17 mouse cellular contexts compared by ENCODE assay signal in the genomic region with DNA sequence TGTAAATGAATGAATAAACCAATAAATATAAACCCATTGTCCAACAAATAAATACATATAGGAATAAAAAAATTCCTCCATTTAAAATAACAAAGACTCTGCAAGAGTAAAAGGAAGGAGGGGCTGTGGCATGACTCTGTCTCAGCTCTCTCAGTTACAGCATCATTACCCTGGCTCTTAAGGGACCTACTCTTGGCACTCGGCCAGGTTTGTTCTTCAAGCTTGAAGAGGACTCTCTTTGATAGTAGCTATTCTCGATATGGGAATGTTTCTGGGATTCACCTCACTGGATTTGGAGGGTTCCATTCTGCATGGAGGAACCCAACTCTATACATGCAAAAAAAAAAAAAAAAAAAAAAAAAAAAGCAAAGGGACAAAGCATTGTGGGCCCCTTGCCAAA. TPM values are rescaled to one million over a fixed set of nuclear protein-coding genes. Genes with fewer than 3 reads are reported as not detected.
DNase-seq lines count a peak whose midpoint lies in the region; ATAC-seq and TF ChIP-seq lines count a peak whose summit lies in the region.
"Had no signal": no experiment of that assay in that cellular context is flagged by ENCODE, and none has a peak within 500 bp of the region (broad histone marks: within the 10 kb centered on the region; RNA-seq: fewer than 3 reads in every experiment).

No protein-coding gene starts in this region.

- H3K27me3 ChIP-seq in cerebellum, adult 2 months (ENCODE audit: control insufficient read depth, insufficient read depth, low read length) = no peaks in the 10 kb centered on the region
- no peaks in the 10 kb centered on the region for H3K27me3 ChIP-seq in midbrain, embryonic 14.5 days (ENCODE audit: control insufficient read depth, insufficient read depth, low read length)
- H3K27me3 ChIP-seq in midbrain, embryonic 13.5 days = no peaks in the 10 kb centered on the region
- H3K27me3 ChIP-seq: forebrain, embryonic 15.5 days; heart, embryonic 12.5 days had no signal

- TF ChIP-seq POLR2A in cerebellum, adult 2 months (IDR thresholded peaks at IDR 0.05; ENCODE audit: borderline replicate concordance, insufficient read depth, low read length) = no peak

- no peak overlapping the region for H3K4me2 ChIP-seq in midbrain, embryonic 14.5 days (ENCODE audit: low read length)
- no peak overlapping the region for H3K4me2 ChIP-seq in midbrain, embryonic 13.5 days (replicated peaks)
- H3K4me2 ChIP-seq: forebrain, embryonic 15.5 days; heart, embryonic 12.5 days had no signal

- H3K4me3 ChIP-seq in cerebellum, adult 2 months (replicated peaks; ENCODE audit: insufficient read depth, low read depth, low read length) = no peak overlapping the region
- H3K4me3 ChIP-seq in midbrain, embryonic 14.5 days (replicated peaks; ENCODE audit: low read depth, low read length) = no peak overlapping the region
- no peak overlapping the region for H3K4me3 ChIP-seq in midbrain, embryonic 13.5 days (replicated peaks)
- H3K4me3 ChIP-seq: forebrain, embryonic 15.5 days; heart, embryonic 12.5 days had no signal

- WGBS in cerebellum, adult 2 months = 27% methylated on average over 2 of the region's 2 CpGs
- 80% methylated on average over 2 of the region's 2 CpGs for WGBS in midbrain, embryonic 14.5 days
- 79% methylated on average over 2 of the region's 2 CpGs for WGBS in midbrain, embryonic 13.5 days

- H3K4me1 ChIP-seq in cerebellum, adult 2 months (ENCODE audit: control insufficient read depth, insufficient read depth, low read length) = no peaks in the 10 kb centered on the region
- H3K4me1 ChIP-seq in midbrain, embryonic 14.5 days (ENCODE audit: control insufficient read depth, insufficient read depth, low read length) = no peaks in the 10 kb centered on the region
- H3K4me1 ChIP-seq in midbrain, embryonic 13.5 days (replicated peaks) = no peaks in the 10 kb centered on the region
- H3K4me1 ChIP-seq: forebrain, embryonic 15.5 days; heart, embryonic 12.5 days had no signal

- H3K36me3 ChIP-seq in midbrain, embryonic 14.5 days (ENCODE audit: control insufficient read depth, insufficient read depth, low read length) = no peaks in the 10 kb centered on the region
- no peaks in the 10 kb centered on the region for H3K36me3 ChIP-seq in midbrain, embryonic 13.5 days
- H3K36me3 ChIP-seq: forebrain, embryonic 15.5 days; heart, embryonic 12.5 days had no signal

- no peak overlapping the region for H3K27ac ChIP-seq in cerebellum, adult 2 months (ENCODE audit: insufficient read depth, low read length)
- H3K27ac ChIP-seq in midbrain, embryonic 14.5 days (replicated peaks; ENCODE audit: low read depth, low read length) = no peak overlapping the region
- H3K27ac ChIP-seq in midbrain, embryonic 13.5 days = no peak overlapping the region
- H3K27ac ChIP-seq: forebrain, embryonic 15.5 days had no signal

- TF ChIP-seq CTCF in cerebellum, adult 2 months (IDR thresholded peaks at IDR 0.05; ENCODE audit: borderline replicate concordance, insufficient read depth, low read depth, low read length) = no peak

- no peak overlapping the region for H3K9ac ChIP-seq in midbrain, embryonic 14.5 days (replicated peaks; ENCODE audit: low read length)
- H3K9ac ChIP-seq in midbrain, embryonic 13.5 days (replicated peaks) = no peak overlapping the region
- H3K9ac ChIP-seq: forebrain, embryonic 15.5 days; heart, embryonic 12.5 days had no signal

- no peak for ATAC-seq in midbrain, embryonic 14.5 days (ENCODE audit: low FRiP score, low TSS enrichment)
- no peak for ATAC-seq in midbrain, embryonic 13.5 days
- ATAC-seq: forebrain, embryonic 15.5 days had no signal

- no peaks in the 10 kb centered on the region for H3K9me3 ChIP-seq in midbrain, embryonic 14.5 days (ENCODE audit: control insufficient read depth, low read length)
- no peaks in the 10 kb centered on the region for H3K9me3 ChIP-seq in midbrain, embryonic 13.5 days
- H3K9me3 ChIP-seq: forebrain, embryonic 15.5 days had no signal

- peak; percentile 59 to 65 for DNase-seq in cerebellum, postnatal 10 days
- DNase-seq in cerebellum, adult 2 months = no peak
- peak; percentile 56 for DNase-seq in kidney, postnatal 10 days
- DNase-seq in kidney, adult 18-20 months = no peak
- peak; percentile 31 for DNase-seq in midbrain, embryonic 14.5 days
- DNase-seq in embryo, embryonic 11 days = no peak
- DNase-seq: adrenal gland, postnatal 25 days; cerebellum, adult 9-11 months; gastrocnemius, postnatal 36 days; kidney, adult 8-10 months; layer of hippocampus, postnatal 36 days; thymus, postnatal 36 days had no signal

RNA-seq across cellular contexts. Expression of gene 1700012B07Rik, which starts 16.1 kb away (rescaled TPM):
- polyA plus RNA-seq in cerebellum, adult 2 months (2012; rRNA removed) = not detected in 2 replicates
- not detected in 2 replicates for polyA plus RNA-seq in midbrain, embryonic 14.5 days (2014; fragmentation: Nextera tagmentation; extraction: Ambion mirVana)
- polyA plus RNA-seq in midbrain, embryonic 13.5 days (2015; fragmentation: Nextera tagmentation; extraction: Ambion mirVana) = not detected in 2 replicates
- polyA plus RNA-seq: forebrain, embryonic 15.5 days; heart, embryonic 12.5 days; liver, adult 2 months; lung, embryonic 16.5 days had no signal

Comparison
In these comparisons a context has a peak if more than half of its experiments do, and no peak if none do; other contexts are left out.
1. DNase-seq: peak in cerebellum, postnatal 10 days (2 of 2), kidney, postnatal 10 days (single experiment) and midbrain, embryonic 14.5 days (single experiment); none in cerebellum, adult 2 months (0 of 2), kidney, adult 18-20 months (single experiment) and embryo, embryonic 11 days (single experiment).